Mouse (Mus musculus) left cerebral cortex, postnatal 10 days (tissue): ENCODE measurements around the gene Itpkb. TPM values are rescaled to one million over a fixed set of nuclear protein-coding genes. Genes with fewer than 3 reads are reported as not detected.

Experiments
- DNase-seq, 2 experiments: peaks; one replicate each; pipeline ENCODE4 v3.0.0; 2021 to 2022; ENCODE audit warnings: low spot score in 2 of 2, mixed read lengths in 1 of 2; ENCODE audit errors: extremely low spot score in 1 of 2
- intact Hi-C: fragments of 180-260 bp; cut with DNase I; formaldehyde crosslinking; loops from one replicate; pipeline ENCODE4 v1.15.1; 2025
- total RNA-seq, 2 experiments: library from RNA; stranded (reverse); gene quantifications; 2 replicates each; pipeline ENCODE4 v1.2.3; 2021

Itpkb gene
- total RNA-seq: 10 to 100 TPM; 11.6 to 12.9 TPM

DNA sequence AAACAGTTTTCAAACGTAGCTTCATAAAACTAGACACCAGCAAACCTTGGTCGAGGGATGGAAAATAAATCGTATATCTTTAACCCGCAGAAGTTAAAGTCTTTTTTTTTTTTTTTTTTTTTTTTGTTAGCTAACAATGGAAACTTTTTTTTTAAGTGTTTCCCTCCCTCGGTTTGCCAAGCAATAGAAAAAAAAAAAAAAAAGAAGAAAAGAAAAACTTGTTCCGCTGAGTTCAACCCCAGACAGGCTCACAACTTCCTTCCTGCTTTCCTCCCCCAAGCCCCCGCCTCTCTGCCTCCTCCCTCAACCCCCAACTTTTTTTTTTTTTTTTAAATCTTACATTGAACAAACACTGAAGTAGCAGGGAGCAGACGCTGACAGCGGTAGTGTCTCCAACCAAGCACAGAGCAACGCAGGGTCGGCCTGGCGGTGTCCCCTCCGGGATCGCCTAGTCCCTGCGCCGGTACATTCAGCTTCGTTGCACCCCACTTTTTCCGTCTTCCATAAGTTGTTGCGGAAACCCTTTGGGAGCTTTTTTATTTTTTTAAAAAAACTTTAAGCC is at the start of gene Itpkb:
Itpkb (plus strand) TSS at position 341 of the 562 bp plus-strand sequence.
- intact Hi-C loops: loop anchor here (2.0 to 5.0 kb wide), 3 partner anchors 35 to 77 kb away; no protein-coding TSS in a partner anchor
- DNase-seq: peak in 1 of 2 experiments; percentile 78

DNA sequence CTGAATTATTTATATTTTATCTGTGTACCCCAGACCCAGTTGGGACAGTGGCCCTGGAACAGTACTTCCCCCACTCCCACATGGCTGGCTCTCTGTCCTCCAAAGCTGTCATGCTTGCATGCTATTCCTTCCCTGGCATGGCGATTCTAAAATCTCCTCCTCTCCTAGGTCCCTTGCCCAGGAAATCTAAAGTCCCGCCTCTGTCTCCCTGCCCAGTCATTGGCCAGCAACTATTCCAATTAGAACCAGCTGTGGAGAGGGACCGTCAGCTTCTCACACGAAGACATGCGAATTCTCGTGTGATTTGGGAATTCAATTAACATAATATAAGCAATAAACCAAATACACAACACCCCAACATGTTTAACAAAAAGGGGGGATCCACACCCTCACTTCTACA is 47.7 kb upstream of the Itpkb start:
- no peak for DNase-seq
- intact Hi-C loops: no loop called here

DNA sequence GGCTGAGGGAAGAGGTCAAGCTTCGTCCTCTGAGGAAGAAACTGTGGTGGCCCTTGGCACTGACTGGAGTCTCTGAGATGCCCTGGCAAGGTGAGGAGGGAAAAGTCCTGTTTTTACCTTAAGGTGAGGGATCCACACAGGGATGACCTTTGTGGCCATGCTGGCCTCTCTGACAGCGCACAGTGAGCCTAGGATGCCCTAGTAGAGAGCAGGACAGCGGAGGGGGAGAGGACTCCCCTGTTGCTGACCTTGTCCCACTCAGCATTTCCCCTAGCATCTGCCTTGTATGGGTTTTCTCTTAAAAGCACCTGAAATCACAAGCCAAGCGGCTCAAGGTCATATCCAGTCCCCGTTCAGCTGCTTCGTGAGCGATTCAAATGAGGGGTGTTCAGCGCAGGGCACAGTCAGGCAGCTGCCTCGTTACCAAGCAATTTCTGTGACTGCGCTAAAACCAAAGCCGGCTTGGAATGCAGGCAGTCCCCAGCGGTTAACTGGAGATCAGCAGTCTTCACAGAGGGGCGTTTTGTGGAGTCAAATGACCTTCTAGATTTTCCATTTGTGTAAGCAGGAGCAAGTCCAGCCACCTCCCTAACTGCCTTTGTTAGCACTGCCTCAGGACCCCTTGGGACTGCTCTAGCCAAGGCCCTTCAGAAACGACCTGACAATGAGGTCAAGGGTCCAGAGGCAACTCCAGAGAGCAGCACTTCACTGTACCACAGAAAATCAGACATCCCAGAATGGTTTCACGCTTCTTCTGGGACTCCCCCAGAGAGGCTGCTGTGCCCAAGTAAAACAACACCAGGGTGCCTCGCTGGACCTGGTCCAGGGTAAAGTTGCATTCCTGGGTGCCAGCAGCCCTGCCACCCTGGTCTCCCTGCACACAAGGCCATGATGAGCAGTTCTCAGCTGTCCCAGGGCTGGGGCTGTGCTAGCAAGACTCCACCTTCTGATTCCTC is 46.2 kb upstream of the Itpkb start:
- peak in 1 of 2 experiments; percentile 39 for DNase-seq
- intact Hi-C loops: no loop called here

DNA sequence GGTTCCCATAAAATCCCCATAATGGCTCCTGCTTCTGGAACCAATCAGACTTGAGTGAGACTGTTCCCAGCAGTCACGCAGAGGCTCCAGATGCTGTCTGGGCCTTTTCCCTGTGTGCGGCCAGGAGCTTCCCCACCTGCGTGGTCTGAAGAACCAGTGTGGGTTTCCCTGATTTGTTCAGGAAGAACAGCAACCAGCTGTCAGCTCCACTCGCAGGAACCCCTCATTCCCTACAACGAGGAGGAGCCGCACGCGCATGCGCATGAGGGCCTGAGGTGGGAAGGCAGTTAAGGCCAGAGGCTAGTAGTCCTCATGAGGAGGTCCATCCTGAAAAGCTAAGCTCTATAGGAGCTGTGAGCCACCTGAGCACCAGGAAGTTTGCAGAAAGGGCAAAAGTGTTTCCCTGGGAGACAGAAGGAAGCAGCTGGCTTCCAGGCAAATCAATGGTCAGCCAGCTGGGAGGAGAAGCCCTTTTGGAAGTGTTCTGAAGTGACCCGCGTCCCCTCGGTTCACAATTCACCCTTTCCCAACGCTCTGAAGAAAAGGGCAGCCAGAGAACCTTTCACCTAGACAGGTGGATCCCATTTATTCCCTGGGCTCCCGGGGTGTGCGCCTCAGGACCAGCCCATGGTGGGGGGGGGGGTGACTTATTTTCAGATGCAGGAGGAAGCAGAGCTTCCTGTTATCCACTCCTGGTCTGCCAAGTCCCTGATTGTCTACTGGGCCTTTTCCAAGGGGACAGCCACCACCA is 44.0 kb upstream of the Itpkb start:
- intact Hi-C loops: no loop called here
- DNase-seq: peak in 1 of 2 experiments; percentile 76

DNA sequence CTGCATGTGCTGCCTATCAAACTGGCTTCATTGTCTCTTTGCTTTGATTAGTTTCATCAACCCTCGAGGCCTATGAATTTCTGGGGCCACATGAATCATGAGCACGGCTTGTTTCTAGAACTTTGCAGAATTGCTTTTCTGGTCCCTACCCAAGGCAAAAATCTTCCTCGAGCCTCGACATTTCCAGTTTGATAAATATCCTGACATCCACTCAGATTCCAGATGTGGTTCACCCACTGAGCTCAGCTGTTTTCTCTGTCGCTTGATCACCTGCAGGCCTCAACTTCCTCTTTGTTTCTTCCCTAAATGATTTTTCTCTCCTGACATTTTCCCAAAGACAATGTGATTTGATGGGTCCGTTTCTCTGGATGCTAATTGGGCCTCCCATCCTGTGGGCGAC is 42.1 kb upstream of the Itpkb start:
- no peak for DNase-seq
- intact Hi-C loops: no loop called here

DNA sequence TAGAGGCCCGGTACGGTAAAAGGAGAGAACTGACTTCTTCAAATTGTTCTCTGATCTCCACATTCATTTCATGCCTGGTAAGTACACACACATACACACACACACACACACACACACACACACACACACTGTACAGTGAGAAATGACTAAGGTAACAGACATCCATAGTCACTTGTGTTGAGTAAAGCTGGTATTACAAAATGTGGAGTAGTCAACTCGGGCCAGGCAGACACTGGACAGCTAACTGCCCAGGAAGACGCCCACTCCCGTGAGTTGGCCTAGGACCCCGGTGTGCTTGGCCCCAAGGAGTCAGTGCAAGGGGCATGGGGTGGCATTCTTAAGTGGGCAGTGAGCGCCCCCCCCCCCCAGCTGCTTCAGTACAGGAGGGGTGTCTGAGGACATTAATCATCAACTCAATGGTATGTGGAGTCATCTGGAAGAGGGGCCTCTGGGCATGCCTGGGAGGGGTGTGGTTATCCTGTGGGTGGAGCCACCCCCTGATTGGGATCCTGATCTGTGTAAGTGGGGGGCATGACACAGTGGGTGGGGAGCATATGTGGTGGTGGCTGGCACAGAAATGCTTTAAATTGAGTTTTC is 41.3 kb upstream of the Itpkb start:
- intact Hi-C loops: no loop called here
- no peak for DNase-seq

DNA sequence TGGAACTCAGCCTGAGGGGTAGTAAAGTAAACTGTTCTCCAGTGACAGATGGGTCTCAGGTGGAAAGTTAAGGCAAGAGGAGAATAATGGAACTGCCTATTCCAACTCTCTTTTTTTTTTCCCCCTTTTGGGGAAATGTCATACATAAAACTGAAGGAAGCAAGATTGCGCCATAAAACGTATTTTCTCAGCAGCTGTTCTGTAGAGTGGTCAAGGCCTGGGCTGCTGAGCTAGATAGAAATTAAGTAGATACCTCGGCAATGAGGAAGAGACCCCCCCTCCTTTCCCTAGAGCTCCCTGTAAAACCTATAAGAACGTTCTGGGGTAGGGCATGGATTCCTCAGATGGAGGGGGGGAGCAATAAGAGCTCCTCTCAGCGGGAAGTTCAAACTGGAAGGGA is 40.5 kb upstream of the Itpkb start:
- intact Hi-C loops: no loop called here
- no peak for DNase-seq

DNA sequence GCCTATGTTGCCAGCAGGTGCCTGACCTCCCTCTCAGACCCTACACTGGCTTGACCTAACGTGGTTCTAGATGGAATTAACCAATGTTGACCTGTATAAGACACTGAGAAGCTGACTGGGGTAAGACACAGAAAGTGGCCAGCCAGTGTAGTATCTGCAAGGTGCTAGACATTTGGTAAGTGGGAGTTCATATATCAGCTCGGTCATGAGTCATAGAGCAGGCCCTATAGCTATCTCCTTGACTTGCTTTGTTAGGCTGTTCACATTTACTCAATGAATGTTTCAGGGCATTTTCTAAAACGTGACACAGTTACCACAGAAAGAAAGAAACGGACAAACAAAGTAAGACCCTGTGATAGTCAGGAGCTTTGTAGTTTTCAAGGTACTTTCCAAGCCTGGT is 39.9 kb upstream of the Itpkb start:
- no peak for DNase-seq
- intact Hi-C loops: no loop called here

DNA sequence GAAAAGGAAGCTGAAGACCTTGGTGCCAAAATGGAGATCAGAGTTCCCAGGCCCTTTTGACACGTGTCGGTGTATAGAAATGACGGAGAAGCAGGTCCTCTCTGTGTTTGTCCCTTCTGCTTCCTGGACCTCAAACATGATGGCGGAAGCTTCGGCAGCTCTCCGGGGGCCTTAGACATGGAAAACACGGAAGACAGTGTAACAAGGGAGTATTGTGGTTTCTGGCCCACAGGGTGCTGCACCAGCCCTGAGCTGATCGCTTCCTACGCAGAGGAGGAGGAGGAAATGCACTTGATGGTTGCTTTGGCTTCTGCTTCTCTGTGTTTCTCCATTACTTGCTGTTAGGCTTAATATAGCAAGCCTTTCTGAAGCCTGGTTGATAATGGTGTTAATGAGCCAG is 34.2 kb upstream of the Itpkb start:
- DNase-seq: peak in 1 of 2 experiments; percentile 30
- intact Hi-C loops: no loop called here

DNA sequence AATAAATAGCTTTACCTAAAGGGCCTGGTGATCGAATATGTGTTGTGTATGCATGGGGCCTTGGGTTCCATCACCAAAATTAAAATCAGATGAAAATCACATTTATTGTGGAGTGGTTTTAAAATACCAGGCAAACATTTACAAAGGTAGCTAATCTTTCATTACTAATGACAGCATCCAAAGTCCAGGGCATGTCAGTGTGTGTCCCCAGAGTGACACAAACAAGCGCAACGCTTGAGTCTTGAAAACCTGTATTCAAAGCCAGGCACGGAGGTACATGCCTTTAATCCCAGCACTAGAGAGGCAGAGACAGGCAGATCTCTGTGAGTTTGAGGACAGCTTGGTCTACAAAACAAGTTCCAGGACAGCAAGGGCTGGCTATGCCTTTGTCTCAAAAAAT is 30.6 kb upstream of the Itpkb start:
- intact Hi-C loops: no loop called here
- DNase-seq: no peak

DNA sequence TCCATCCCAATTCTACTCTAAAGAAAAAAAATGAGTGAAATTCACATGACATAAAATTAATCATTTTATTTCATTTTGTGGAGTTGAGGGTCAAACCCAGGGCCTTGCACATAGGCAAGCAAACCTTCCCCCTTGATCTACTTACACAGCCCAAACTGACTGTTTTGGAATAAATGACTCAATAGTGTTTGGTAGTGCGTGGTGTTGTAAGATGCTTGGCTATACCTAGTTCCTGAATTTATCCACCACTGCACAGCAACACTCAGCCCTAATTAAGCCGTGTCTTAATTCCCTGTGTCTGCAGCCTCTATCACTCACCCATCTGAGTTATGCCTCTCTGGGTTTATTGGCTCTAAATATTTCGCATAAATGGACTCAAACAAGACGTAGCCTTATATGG is 30.0 kb upstream of the Itpkb start:
- intact Hi-C loops: no loop called here
- no peak for DNase-seq

DNA sequence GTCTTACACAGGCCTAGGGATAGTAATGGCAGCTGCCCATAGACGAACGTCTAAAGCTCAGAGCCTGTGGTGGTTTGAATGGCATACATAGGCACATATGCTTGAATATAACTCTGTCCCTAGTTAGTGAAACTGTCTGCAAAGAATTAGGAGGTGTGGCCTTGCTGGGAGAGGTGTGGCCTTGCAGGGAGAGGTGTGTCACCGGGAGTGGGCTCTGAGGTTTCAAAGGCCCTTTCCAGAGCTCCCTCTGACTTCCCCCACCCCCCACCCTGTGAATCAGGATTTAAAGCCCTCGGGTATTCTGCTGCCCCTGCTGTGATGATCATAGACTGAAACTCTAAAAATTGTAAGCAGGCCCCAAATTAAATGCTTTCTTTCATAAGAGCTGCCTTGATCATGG is 29.3 kb upstream of the Itpkb start:
- intact Hi-C loops: no loop called here
- DNase-seq: no peak

DNA sequence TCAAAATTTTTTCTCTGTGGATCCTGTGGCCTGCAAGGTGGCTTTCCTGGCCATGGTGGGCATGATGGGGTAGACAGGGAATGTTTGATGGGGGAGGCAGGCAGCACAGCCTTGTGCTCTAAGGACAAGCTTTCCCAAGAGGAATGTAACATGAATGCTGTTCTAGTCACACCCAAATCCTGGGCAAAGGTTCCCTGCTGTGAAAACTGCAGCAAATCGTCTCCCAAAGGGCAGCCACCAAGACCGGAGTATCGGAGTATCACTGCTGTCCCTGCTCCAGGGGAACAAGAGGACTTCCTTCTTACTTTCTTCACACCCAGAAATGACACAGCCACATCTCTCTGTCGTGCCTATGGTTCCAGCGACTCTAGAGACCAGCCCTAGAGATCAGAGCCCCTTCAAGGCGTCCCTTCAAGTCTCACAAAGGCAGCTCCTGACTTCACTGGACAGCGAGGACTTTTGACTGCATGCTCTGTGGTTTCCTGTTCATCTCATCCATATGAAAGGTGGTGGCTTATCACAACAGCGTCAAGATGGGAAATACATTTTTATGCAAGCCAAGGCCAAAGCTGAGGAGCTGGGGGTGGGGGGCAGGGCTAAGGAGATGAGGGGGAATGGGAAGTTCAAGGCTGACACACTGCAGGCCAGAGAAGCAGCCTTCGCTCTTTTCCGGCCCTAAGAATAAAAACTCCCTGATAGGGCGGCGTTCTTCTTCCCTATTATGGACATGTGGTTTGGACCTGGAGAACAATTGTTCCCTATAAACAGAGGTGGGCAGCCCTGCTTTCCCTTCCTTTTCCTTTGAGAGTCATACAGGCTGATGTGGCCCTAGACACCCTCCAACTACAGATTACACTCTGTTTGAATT is 27.8 kb upstream of the Itpkb start:
- intact Hi-C loops: no loop called here
- DNase-seq: no peak

DNA sequence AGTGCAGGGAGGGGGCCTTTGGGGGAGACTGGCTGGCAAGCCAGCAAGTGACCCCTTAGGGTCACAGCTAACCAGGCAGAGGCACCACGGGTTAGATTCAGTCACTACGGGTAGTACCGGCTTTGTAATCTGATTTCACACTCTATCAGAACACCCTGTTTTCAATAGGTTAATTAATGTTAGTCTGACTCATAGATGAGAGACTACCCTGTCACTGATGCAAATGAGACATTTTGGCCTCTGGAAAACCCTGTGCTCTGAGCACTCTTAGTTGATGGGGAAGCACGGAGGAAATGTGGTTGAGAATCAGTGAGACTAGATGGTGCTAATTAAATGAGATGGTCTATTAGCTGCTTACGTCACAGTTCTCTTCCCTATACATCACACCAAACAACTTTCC is 26.7 kb upstream of the Itpkb start:
- intact Hi-C loops: no loop called here
- DNase-seq: no peak

DNA sequence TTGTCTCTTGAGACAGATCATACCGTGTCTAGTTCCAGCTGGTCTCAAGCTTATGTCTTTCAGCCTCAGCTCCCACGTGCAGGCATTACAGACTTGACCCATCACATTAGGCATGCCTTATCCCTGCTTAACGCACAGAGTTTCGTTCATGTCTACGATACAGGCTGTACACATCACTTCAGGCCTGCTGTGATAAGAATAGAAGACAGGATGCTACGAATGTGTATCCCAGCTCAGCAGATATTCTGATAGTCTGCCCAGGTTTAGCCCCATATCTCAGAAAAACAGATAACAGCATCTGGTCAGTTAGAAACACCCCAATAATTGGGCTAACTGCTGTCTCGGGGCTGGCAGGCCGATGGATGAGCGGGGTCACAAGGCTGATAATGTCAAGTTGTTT is 23.4 kb upstream of the Itpkb start:
- no peak for DNase-seq
- intact Hi-C loops: no loop called here

DNA sequence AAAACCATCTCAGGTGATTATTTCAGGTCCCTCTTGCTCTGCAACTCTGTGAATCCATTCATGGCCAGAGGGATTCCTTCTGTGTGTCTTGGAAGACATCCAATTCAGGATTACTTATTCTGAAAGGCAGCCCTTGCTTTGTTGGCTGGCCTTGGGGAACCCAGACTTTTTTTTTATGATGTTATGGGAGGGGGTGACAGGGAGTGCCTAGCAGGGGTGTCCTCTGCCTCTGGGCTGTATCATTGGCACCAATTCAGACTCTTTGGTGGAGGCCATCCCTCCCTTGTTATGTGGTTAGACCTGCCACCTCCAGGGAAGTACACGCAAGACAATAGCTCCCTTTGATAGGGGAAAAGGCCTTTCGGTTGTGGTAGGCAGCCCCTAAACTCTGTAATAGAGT is 22.6 kb upstream of the Itpkb start:
- no peak for DNase-seq
- intact Hi-C loops: no loop called here

DNA sequence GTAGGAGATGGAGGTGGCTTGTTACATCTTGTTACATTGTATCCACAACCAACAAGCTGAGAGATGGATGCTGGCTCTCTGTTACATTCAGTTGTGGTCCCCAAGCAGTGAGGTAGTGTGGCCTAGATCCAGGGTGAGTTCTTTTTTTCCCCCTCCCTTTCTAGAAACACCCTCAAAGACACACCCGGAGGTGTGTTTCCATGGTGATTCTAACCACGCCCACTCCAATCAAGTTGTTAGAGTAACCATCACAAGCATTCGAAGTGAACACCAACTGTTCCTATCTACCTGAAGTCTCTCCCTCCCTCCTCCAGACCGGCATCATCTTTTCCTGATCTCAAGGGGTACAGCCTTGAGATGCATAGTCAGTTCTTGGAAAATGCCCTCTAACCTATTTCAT is 21.4 kb upstream of the Itpkb start:
- intact Hi-C loops: no loop called here
- no peak for DNase-seq

DNA sequence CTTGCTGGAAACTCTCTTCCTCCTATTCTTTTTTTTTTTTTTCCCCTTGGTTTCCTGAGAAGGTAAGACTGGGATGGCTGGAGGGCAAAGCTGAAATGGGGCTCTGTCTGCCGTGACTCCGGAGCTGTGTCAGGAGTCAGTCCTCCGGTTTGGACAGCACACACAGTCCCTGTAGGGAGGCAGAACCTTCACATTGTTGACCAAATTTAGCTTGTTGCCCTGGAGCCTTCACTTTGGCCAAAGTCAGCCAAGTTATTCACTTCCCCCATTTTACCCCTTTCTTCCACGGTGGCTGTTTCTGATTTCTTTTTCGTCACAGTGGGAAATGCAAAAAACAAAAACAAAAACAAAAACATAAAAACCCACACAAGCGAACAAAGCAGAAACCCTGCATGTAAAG is 18.0 kb upstream of the Itpkb start:
- intact Hi-C loops: no loop called here
- DNase-seq: no peak
